In the genomic region with DNA sequence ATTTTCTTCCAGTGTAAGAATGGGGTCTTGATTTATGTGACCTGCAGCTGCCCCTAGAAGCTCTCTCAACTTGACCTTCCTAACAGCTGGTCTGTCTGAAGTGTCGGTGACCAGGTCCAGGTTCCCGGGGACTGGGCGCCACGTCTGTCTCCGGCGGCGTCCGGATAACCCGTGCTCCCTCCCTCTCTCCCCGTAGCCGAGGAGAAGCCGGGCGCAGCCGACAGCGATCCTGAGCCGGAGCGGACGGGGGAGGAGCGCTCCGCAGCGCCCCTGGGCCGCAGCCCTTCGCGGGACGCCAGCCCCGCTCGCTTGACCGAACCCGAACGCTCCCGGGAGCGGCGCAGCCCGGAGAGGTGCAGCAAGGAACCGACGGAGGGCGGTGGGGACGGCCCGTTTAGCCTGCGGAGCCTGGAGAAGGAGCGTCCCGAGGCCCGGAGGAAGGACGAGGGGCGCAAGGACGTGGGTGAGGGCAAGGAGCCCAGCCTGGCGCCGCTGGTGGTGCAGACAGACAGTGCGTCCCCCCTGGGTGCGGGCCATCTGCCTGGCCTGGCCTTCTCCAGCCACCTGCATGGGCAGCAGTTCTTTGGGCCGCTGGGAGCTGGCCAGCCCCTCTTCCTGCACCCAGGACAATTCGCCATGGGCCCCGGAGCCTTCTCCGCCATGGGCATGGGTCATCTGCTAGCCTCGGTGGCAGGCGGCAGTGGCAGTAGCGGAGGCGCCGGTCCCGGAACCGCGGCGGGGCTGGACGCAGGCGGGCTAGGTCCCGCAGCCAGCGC, we compare ENCODE assay signal across 8 mouse cellular contexts. TPM values are rescaled to one million over a fixed set of nuclear protein-coding genes. Genes with fewer than 3 reads are reported as not detected.
DNase-seq lines count a peak whose midpoint lies in the region; ATAC-seq lines count a peak whose summit lies in the region.
"Had no signal": no experiment of that assay in that cellular context is flagged by ENCODE, and none has a peak within 500 bp of the region (broad histone marks: within the 10 kb centered on the region; RNA-seq: fewer than 3 reads in every experiment).

No protein-coding gene starts in this region.

- ATAC-seq in forebrain, embryonic 14.5 days = no peak
- ATAC-seq in neural tube, embryonic 15.5 days (ENCODE audit: low FRiP score) = no peak

- peaks cover 87% of the 10 kb centered on the region for H3K27me3 ChIP-seq in forebrain, embryonic 14.5 days (replicated peaks; ENCODE audit: control insufficient read depth, insufficient read depth, low read length)
- H3K27me3 ChIP-seq in neural tube, embryonic 15.5 days (replicated peaks) = peaks cover 90% of the 10 kb centered on the region

- H3K4me3 ChIP-seq in forebrain, embryonic 14.5 days (ENCODE audit: low read depth, low read length) = peak overlapping the region; percentile 10; the same call in 1 of the 2 replicates
- H3K4me3 ChIP-seq in neural tube, embryonic 15.5 days (replicated peaks) = peak overlapping the region; percentile 23

- H3K36me3 ChIP-seq in forebrain, embryonic 14.5 days (ENCODE audit: control insufficient read depth, insufficient read depth, low read length) = no peaks in the 10 kb centered on the region
- H3K36me3 ChIP-seq in neural tube, embryonic 15.5 days = no peaks in the 10 kb centered on the region

- H3K9me3 ChIP-seq in forebrain, embryonic 14.5 days (replicated peaks; ENCODE audit: control insufficient read depth, low read length) = no peaks in the 10 kb centered on the region
- H3K9me3 ChIP-seq in neural tube, embryonic 15.5 days (replicated peaks) = no peaks in the 10 kb centered on the region

- peak overlapping the region; percentile 20; the same call in 1 of the 2 replicates for H3K4me2 ChIP-seq in forebrain, embryonic 14.5 days (ENCODE audit: low read length)
- H3K4me2 ChIP-seq in neural tube, embryonic 15.5 days = peak overlapping the region; percentile 42

- no peak overlapping the region for H3K9ac ChIP-seq in forebrain, embryonic 14.5 days (ENCODE audit: low read length)
- no peak overlapping the region for H3K9ac ChIP-seq in neural tube, embryonic 15.5 days (replicated peaks)

- H3K27ac ChIP-seq in forebrain, embryonic 14.5 days (ENCODE audit: low read depth, low read length) = no peak overlapping the region
- no peak overlapping the region for H3K27ac ChIP-seq in neural tube, embryonic 15.5 days (replicated peaks)

- H3K4me1 ChIP-seq in forebrain, embryonic 14.5 days (ENCODE audit: control insufficient read depth, insufficient read depth, low read length) = peaks cover 7% of the 10 kb centered on the region
- peaks cover 32% of the 10 kb centered on the region for H3K4me1 ChIP-seq in neural tube, embryonic 15.5 days

- WGBS in forebrain, embryonic 14.5 days = under 1% methylated on average over 67 of the region's 67 CpGs
- WGBS in neural tube, embryonic 15.5 days = under 1% methylated on average over 67 of the region's 67 CpGs

- DNase-seq in ovary, postnatal 10 days (ENCODE audit: low spot score) = peak; percentile 24
- no peak for DNase-seq in ovary, adult 18-20 months (ENCODE audit: low spot score)
- no peak for DNase-seq in forebrain, embryonic 14.5 days (ENCODE audit: low spot score)
- DNase-seq in kidney, postnatal 14 days = peak; percentile 36
- no peak for DNase-seq in spleen, postnatal 10 days (ENCODE audit: low spot score in 2 of 2)
- no peak for DNase-seq in cerebellum, adult 9-11 months

RNA-seq across cellular contexts. Expression of gene Tbx2, which starts 5.5 kb away (rescaled TPM):
- polyA plus RNA-seq in forebrain, embryonic 14.5 days (2014; fragmentation: Nextera tagmentation; extraction: Ambion mirVana) = 0.48 and 0.64 TPM in 2 replicates
- polyA plus RNA-seq in neural tube, embryonic 15.5 days (2015; fragmentation: Nextera tagmentation; extraction: Ambion mirVana) = 1.4 and 1.5 TPM in 2 replicates

RNA-seq across cellular contexts. Expression of gene Gm11444, which starts 12.3 kb away (rescaled TPM):
- polyA plus RNA-seq in forebrain, embryonic 14.5 days (2014; fragmentation: Nextera tagmentation; extraction: Ambion mirVana) = not detected in 2 replicates
- not detected in 2 replicates for polyA plus RNA-seq in neural tube, embryonic 15.5 days (2015; fragmentation: Nextera tagmentation; extraction: Ambion mirVana)
- polyA plus RNA-seq: liver, embryonic 16.5 days had no signal

RNA-seq across cellular contexts. Expression of gene Tbx4, which starts 48.4 kb away (rescaled TPM):
- 0.11 and 0.13 TPM in 2 replicates for polyA plus RNA-seq in forebrain, embryonic 14.5 days (2014; fragmentation: Nextera tagmentation; extraction: Ambion mirVana)
- 0.19 and 0.29 TPM in 2 replicates for polyA plus RNA-seq in neural tube, embryonic 15.5 days (2015; fragmentation: Nextera tagmentation; extraction: Ambion mirVana)
- polyA plus RNA-seq: liver, embryonic 16.5 days had no signal

Comparison
In these comparisons a context has a peak if more than half of its experiments do, and no peak if none do; other contexts are left out.
1. DNase-seq: peak in ovary, postnatal 10 days (single experiment) and kidney, postnatal 14 days (single experiment); none in ovary, adult 18-20 months (single experiment), forebrain, embryonic 14.5 days (single experiment), spleen, postnatal 10 days (0 of 2) and cerebellum, adult 9-11 months (single experiment).